Mouse (Mus musculus) lung, adult 2 months (tissue): ENCODE results near the gene Pafah1b2.

Experiments
- CTCF ChIP-seq: fragments of 200-500 bp; IDR thresholded peaks from 2 replicates; pipeline ENCODE4 v1.5.1; 2011; ENCODE audit warnings: mild to moderate bottlenecking, low read length, control low read depth; ENCODE audit not compliant: insufficient read depth
- POLR2A ChIP-seq: fragments of 200-500 bp; IDR thresholded peaks from 2 replicates; pipeline ENCODE4 v1.6.1; 2011; ENCODE audit warnings: low read depth, mild to moderate bottlenecking, control low read depth, low read length, borderline replicate concordance; ENCODE audit errors: extremely low read depth

DNA sequence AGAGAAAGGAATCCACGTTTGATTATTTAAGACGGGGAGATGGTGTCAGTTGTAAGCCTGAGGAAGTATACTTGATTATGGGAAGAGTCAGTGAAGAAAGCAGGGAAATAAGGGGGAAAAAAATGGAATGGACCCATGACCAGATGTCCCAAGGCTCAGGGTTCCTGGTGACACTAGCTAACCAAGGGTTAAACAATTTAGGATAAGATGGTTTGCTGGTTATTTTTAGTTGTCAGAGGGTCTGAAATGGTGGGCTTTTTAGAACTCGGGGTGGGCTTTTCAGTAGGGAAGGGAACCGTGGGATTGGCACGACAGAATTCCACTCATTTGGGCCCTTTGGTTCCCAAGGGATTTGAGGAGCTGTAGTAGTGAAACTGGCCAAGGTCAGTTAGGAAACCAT lies 1.1 kb upstream of the Pafah1b2 start:
- no peak for TF ChIP-seq POLR2A
- no peak for TF ChIP-seq CTCF
